Mouse (Mus musculus): ENCODE results near the gene Nosip. TPM values are rescaled to one million over a fixed set of nuclear protein-coding genes. Genes with fewer than 3 reads are reported as not detected.
"Not testable (repeated sequence)": the region's sequence is repeated elsewhere in the genome, so short reads cannot be mapped to it uniquely, and the experiment has no call there.

Gene Nosip
- polyA plus RNA-seq, 1 experiment from 2014 or later: 65.7 TPM

DNA sequence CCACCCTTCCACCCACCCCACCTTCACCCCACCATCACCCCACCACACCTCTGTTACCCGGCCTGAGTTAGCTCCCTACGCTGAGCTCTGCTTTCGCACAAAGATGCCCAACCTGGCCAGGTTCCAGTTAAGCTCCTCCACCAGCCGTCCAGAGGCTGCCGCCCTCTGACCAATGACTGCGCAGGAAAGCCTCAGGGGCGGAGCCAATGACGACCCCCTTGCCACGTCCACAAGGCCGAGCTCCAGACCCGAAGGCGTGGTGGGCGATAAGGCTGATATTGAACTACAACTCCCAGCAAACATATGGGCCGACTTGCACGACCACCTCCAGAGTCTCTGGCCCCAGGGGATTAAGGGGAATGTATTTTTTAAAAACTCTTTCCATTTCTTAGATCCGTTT, 29.8 kb downstream of the Nosip start, which contains the start of gene Rcn3:
Rcn3 (minus strand) TSS at position 174 of the 400 bp plus-strand sequence.
- Histone ChIP-seq H3K27me3 (replicated peaks; ENCODE audit: control insufficient read depth, insufficient read depth, low read length) (no peaks in the 10 kb centered on the region), H3K36me3 (ENCODE audit: control insufficient read depth, insufficient read depth) (no peaks in the 10 kb centered on the region), H3K9ac (replicated peaks; ENCODE audit: low read depth, low read length) (peak within 1 kb of the TSS; percentile 33), H3K4me1 (replicated peaks; ENCODE audit: control insufficient read depth, insufficient read depth, low read length) (peaks cover 11% of the 10 kb centered on the region), H3K27ac (ENCODE audit: low read length) (no peak within 1 kb of the TSS), H3K4me3 (replicated peaks; ENCODE audit: low read length) (peak within 1 kb of the TSS; percentile 48), H3K4me2 (ENCODE audit: low read length) (peak within 1 kb of the TSS; percentile 67), H3K9me3 (ENCODE audit: control insufficient read depth, low read length) (no peaks in the 10 kb centered on the region)
- peak; percentile 96 for ATAC-seq
- under 1% methylated on average over 16 of the region's 16 CpGs for WGBS

GRCm38 (mm10) chr7:45092828-45093515, 30.7 kb downstream of the Nosip start:
- no peaks in the 10 kb centered on the region for H3K27me3 ChIP-seq (replicated peaks; ENCODE audit: control insufficient read depth, insufficient read depth, low read length)
- H3K9ac ChIP-seq (replicated peaks; ENCODE audit: low read depth, low read length): no peak overlapping the region
- no peak overlapping the region for H3K4me3 ChIP-seq (replicated peaks; ENCODE audit: low read length)
- no peaks in the 10 kb centered on the region for H3K9me3 ChIP-seq (ENCODE audit: control insufficient read depth, low read length)
- peaks cover 11% of the 10 kb centered on the region for H3K4me1 ChIP-seq (replicated peaks; ENCODE audit: control insufficient read depth, insufficient read depth, low read length)
- H3K4me2 ChIP-seq (ENCODE audit: low read length): no peak overlapping the region
- WGBS: 71% methylated on average over 12 of the region's 12 CpGs
- H3K27ac ChIP-seq (ENCODE audit: low read length): no peak overlapping the region
- H3K36me3 ChIP-seq (ENCODE audit: control insufficient read depth, insufficient read depth): no peaks in the 10 kb centered on the region
- ATAC-seq: no peak

- no peak overlapping the region for H3K9ac ChIP-seq (replicated peaks; ENCODE audit: low read depth, low read length)
- 37% methylated on average over 18 of the region's 18 CpGs for WGBS
- no peaks in the 10 kb centered on the region for H3K36me3 ChIP-seq (ENCODE audit: control insufficient read depth, insufficient read depth)
- H3K4me1 ChIP-seq (replicated peaks; ENCODE audit: control insufficient read depth, insufficient read depth, low read length): peaks cover 11% of the 10 kb centered on the region
- H3K27ac ChIP-seq (ENCODE audit: low read length): no peak overlapping the region
- no peak overlapping the region for H3K4me2 ChIP-seq (ENCODE audit: low read length)
- H3K4me3 ChIP-seq (replicated peaks; ENCODE audit: low read length): no peak overlapping the region
- no peaks in the 10 kb centered on the region for H3K27me3 ChIP-seq (replicated peaks; ENCODE audit: control insufficient read depth, insufficient read depth, low read length)
- no peak for ATAC-seq
- no peaks in the 10 kb centered on the region for H3K9me3 ChIP-seq (ENCODE audit: control insufficient read depth, low read length)
Observed at GRCm38 (mm10) chr7:45093516-45093905, 31.3 kb downstream of the Nosip start.

- 75% methylated on average over 7 of the region's 7 CpGs for WGBS
- Histone ChIP-seq H3K4me3 (replicated peaks; ENCODE audit: low read length) (no peak overlapping the region), H3K4me2 (ENCODE audit: low read length) (no peak overlapping the region), H3K9me3 (ENCODE audit: control insufficient read depth, low read length) (no peaks in the 10 kb centered on the region), H3K27me3 (replicated peaks; ENCODE audit: control insufficient read depth, insufficient read depth, low read length) (no peaks in the 10 kb centered on the region), H3K4me1 (replicated peaks; ENCODE audit: control insufficient read depth, insufficient read depth, low read length) (peaks cover 11% of the 10 kb centered on the region), H3K36me3 (ENCODE audit: control insufficient read depth, insufficient read depth) (no peaks in the 10 kb centered on the region), H3K9ac (replicated peaks; ENCODE audit: low read depth, low read length) (no peak overlapping the region), H3K27ac (ENCODE audit: low read length) (no peak overlapping the region)
- ATAC-seq: no peak
Observed at GRCm38 (mm10) chr7:45094121-45094520, 31.9 kb downstream of the Nosip start.

- no peak overlapping the region for H3K4me2 ChIP-seq (ENCODE audit: low read length)
- H3K4me1 ChIP-seq (replicated peaks; ENCODE audit: control insufficient read depth, insufficient read depth, low read length): peaks cover 11% of the 10 kb centered on the region
- no peak overlapping the region for H3K9ac ChIP-seq (replicated peaks; ENCODE audit: low read depth, low read length)
- no peak overlapping the region for H3K4me3 ChIP-seq (replicated peaks; ENCODE audit: low read length)
- no peak for ATAC-seq
- no peaks in the 10 kb centered on the region for H3K9me3 ChIP-seq (ENCODE audit: control insufficient read depth, low read length)
- 76% methylated on average over 6 of the region's 6 CpGs for WGBS
- no peak overlapping the region for H3K27ac ChIP-seq (ENCODE audit: low read length)
- H3K36me3 ChIP-seq (ENCODE audit: control insufficient read depth, insufficient read depth): no peaks in the 10 kb centered on the region
- no peaks in the 10 kb centered on the region for H3K27me3 ChIP-seq (replicated peaks; ENCODE audit: control insufficient read depth, insufficient read depth, low read length)
Observed at GRCm38 (mm10) chr7:45095367-45095766, 33.1 kb downstream of the Nosip start.

DNA sequence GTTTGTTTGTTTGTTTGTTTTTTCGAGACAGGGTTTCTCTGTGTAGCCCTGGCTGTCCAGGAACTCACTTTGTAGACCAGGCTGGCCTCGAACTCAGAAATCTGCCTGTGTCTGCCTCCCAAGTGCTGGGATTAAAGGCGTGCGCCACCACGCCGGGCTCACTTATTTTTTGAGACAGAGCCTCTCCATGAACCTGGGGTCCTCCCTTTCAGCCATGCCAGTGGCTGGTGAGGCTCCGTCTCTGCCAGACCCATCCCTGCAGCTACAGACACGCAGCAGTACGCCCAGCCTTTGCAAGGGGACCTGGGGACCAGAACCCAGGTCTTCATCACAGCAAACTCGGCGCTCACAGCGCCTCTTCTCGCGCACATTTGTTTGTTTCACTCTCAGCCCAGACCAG, 33.7 kb downstream of the Nosip start:
- peaks cover 11% of the 10 kb centered on the region for H3K4me1 ChIP-seq (replicated peaks; ENCODE audit: control insufficient read depth, insufficient read depth, low read length)
- not testable (repeated sequence) for H3K27me3 ChIP-seq (replicated peaks; ENCODE audit: control insufficient read depth, insufficient read depth, low read length); H3K27ac ChIP-seq (ENCODE audit: low read length); H3K9me3 ChIP-seq (ENCODE audit: control insufficient read depth, low read length); H3K36me3 ChIP-seq (ENCODE audit: control insufficient read depth, insufficient read depth); H3K9ac ChIP-seq (replicated peaks; ENCODE audit: low read depth, low read length); H3K4me3 ChIP-seq (replicated peaks; ENCODE audit: low read length); ATAC-seq; H3K4me2 ChIP-seq (ENCODE audit: low read length)
- WGBS: 91% methylated on average over 14 of the region's 14 CpGs

DNA sequence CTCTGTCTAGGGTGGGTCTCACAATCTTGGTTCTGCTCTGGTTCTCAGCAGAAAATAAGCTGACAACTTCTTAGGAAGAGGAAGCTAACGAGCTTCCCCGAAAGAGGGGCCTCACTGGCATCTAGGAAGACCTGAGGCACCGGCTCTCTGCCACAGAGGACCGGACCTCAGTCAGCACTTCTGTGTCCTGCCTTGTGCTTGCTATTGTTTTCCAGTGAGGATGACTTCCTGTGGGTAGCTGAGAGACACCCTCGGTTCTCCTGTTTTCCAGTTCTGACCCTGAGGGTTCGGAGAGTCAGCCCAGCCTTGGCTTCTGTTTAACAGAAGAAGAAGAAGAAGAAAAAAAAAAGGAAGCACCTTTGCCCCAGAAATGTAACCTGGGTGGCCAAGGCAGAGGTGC, 35.2 kb downstream of the Nosip start:
- no peaks in the 10 kb centered on the region for H3K9me3 ChIP-seq (ENCODE audit: control insufficient read depth, low read length)
- no peak for ATAC-seq
- no peak overlapping the region for H3K27ac ChIP-seq (ENCODE audit: low read length)
- H3K36me3 ChIP-seq (ENCODE audit: control insufficient read depth, insufficient read depth): no peaks in the 10 kb centered on the region
- H3K4me2 ChIP-seq (ENCODE audit: low read length): no peak overlapping the region
- no peaks in the 10 kb centered on the region for H3K27me3 ChIP-seq (replicated peaks; ENCODE audit: control insufficient read depth, insufficient read depth, low read length)
- no peaks in the 10 kb centered on the region; the same call in 1 of the 2 replicates for H3K4me1 ChIP-seq (replicated peaks; ENCODE audit: control insufficient read depth, insufficient read depth, low read length)
- no peak overlapping the region for H3K9ac ChIP-seq (replicated peaks; ENCODE audit: low read depth, low read length)
- 58% methylated on average over 6 of the region's 6 CpGs for WGBS
- H3K4me3 ChIP-seq (replicated peaks; ENCODE audit: low read length): no peak overlapping the region

DNA sequence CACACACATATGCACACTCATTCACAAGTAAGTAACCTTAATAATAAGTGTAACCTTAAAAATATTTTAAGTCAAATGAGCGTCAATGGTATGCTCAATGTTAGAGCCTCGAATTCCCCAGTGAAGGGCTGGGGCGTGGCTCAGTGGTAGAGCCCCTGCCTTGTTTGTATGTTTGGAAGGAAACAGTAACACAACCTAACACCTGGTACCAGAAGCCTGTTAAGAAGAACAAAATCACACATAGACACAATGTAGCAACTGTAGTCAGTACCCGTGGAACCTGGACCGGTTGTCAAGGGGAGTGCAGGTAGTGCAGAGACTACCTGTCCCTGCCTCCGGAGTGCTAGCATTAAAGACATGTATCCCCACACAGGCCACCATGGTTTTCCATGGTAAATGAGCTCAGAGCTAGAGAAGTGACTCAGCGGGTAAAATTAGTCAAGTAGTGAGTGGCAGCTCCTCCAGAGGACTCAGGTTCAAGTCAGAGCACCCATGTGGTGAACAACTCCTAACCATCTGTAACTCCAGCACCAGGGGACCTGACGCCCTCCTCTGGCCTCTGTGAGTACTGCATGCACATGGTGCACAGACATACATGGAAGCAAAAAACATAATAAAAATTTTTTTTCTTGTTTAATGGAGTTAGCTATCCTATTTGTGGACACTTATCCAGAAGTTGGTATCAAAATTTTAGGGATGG, 36.5 kb downstream of the Nosip start:
- H3K4me3 ChIP-seq (replicated peaks; ENCODE audit: low read length): no peak overlapping the region
- no peaks in the 10 kb centered on the region for H3K4me1 ChIP-seq (replicated peaks; ENCODE audit: control insufficient read depth, insufficient read depth, low read length)
- no peak overlapping the region for H3K4me2 ChIP-seq (ENCODE audit: low read length)
- H3K27me3 ChIP-seq (replicated peaks; ENCODE audit: control insufficient read depth, insufficient read depth, low read length): no peaks in the 10 kb centered on the region
- no peaks in the 10 kb centered on the region for H3K36me3 ChIP-seq (ENCODE audit: control insufficient read depth, insufficient read depth)
- no peak overlapping the region for H3K9ac ChIP-seq (replicated peaks; ENCODE audit: low read depth, low read length)
- H3K27ac ChIP-seq (ENCODE audit: low read length): no peak overlapping the region
- WGBS: 88% methylated on average over 8 of the region's 8 CpGs
- no peak for ATAC-seq
- no peaks in the 10 kb centered on the region for H3K9me3 ChIP-seq (ENCODE audit: control insufficient read depth, low read length)

DNA sequence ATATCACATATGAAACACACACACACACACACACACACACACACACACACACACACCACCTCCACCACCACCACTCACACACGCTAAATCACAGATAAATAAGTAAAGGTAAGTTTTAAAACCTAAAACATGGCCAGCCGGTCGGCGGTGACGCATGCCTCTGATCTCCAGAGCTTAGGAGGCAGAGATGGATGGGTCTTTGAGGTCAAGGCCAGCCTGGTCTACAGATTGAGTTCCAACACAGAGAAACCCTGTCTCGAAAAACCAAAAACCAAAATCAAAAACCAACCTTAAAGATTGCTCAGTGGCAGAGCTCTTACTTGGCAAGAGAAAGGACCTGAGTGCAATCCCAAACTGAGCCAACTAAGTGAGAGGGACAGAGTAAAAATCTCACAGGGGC, 37.8 kb downstream of the Nosip start:
- no peaks in the 10 kb centered on the region for H3K36me3 ChIP-seq (ENCODE audit: control insufficient read depth, insufficient read depth)
- no peak overlapping the region for H3K4me2 ChIP-seq (ENCODE audit: low read length)
- H3K4me3 ChIP-seq (replicated peaks; ENCODE audit: low read length): no peak overlapping the region
- H3K27ac ChIP-seq (ENCODE audit: low read length): no peak overlapping the region
- no peak overlapping the region for H3K9ac ChIP-seq (replicated peaks; ENCODE audit: low read depth, low read length)
- ATAC-seq: no peak
- 96% methylated on average over 6 of the region's 6 CpGs for WGBS
- H3K27me3 ChIP-seq (replicated peaks; ENCODE audit: control insufficient read depth, insufficient read depth, low read length): no peaks in the 10 kb centered on the region
- no peaks in the 10 kb centered on the region for H3K4me1 ChIP-seq (replicated peaks; ENCODE audit: control insufficient read depth, insufficient read depth, low read length)
- H3K9me3 ChIP-seq (ENCODE audit: control insufficient read depth, low read length): no peaks in the 10 kb centered on the region
